Comparison of ENCODE assay signal across 9 mouse cellular contexts in the genomic region with DNA sequence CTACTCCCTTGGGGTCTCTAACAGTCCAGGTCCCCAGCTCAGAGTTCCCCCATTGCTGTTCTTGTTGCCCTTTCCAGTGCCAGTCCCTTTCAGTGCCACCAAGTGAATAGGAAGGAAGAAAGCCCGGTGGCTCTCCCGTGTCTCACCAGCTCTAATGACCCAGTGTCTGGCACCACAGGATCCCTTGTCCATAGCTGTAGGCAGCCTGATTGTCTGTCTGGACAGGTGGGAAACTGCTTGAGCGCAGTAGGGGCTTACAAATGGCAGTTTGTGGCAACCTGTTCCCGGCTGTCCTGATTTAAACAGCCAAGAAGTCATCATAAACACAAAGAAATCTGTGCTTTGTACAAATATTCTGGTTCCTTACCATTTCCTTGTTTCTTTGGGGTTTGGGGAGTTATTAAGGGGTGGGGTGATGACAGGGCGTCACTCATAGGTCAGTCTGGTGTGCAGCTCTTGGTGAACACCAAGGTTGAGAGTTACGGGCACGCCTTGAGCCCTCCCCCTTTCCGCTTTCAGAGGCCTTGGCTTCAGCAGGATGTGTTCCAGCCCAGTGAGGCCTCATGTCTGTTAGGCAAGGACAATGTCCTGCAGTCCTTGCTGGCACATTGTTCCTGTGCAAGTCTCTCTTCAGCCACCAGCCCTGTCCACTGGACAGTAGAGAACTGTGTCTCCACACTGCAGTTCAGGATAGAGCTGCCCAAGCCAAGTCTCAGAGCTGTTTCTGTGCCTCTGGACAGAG.
A peak's percentile ranks its signal among the peaks of the same experiment; 100 is the strongest.
DNase-seq lines count a peak whose midpoint lies in the region; ATAC-seq and TF ChIP-seq lines count a peak whose summit lies in the region.
"Had no signal": no experiment of that assay in that cellular context is flagged by ENCODE, and none has a peak within 500 bp of the region (broad histone marks: within the 10 kb centered on the region; RNA-seq: fewer than 3 reads in every experiment).

No protein-coding gene starts in this region.

- no peak for TF ChIP-seq CTCF in left cerebral cortex, adult 2 months (IDR thresholded peaks at IDR 0.05)

- WGBS in embryonic facial prominence, embryonic 14.5 days, result 80% methylated on average over 8 of the region's 8 CpGs
- WGBS in liver, embryonic 12.5 days (ENCODE audit: insufficient replicate concordance), result 53% methylated on average over 8 of the region's 8 CpGs
- 80% methylated on average over 8 of the region's 8 CpGs for WGBS in stomach, embryonic 14.5 days

- H3K4me2 ChIP-seq in embryonic facial prominence, embryonic 14.5 days (ENCODE audit: low read depth, low read length), result no peak overlapping the region
- no peak overlapping the region for H3K4me2 ChIP-seq in liver, embryonic 12.5 days
- no peak overlapping the region for H3K4me2 ChIP-seq in stomach, embryonic 14.5 days (replicated peaks; ENCODE audit: low read depth, low read length)

- intact Hi-C loops in left cerebral cortex, adult 2 months (cut with DNase I), result no loop called here

- no peaks in the 10 kb centered on the region for H3K27me3 ChIP-seq in embryonic facial prominence, embryonic 14.5 days (replicated peaks; ENCODE audit: control insufficient read depth, insufficient read depth, low read length)
- no peaks in the 10 kb centered on the region for H3K27me3 ChIP-seq in liver, embryonic 12.5 days (replicated peaks)
- H3K27me3 ChIP-seq in stomach, embryonic 14.5 days (ENCODE audit: control insufficient read depth, insufficient read depth, low read length), result no peaks in the 10 kb centered on the region

- H3K27ac ChIP-seq in left cerebral cortex, adult 2 months, result peak overlapping the region; percentile 58
- H3K27ac ChIP-seq in embryonic facial prominence, embryonic 14.5 days (replicated peaks; ENCODE audit: low read depth, low read length), result peak overlapping the region; percentile 61
- H3K27ac ChIP-seq in liver, embryonic 12.5 days, result peak overlapping the region; percentile 74; the same call in 1 of the 2 replicates
- peak overlapping the region; percentile 34 for H3K27ac ChIP-seq in stomach, embryonic 14.5 days (ENCODE audit: low read length)

- no peak overlapping the region for H3K4me3 ChIP-seq in left cerebral cortex, adult 2 months
- no peak overlapping the region for H3K4me3 ChIP-seq in embryonic facial prominence, embryonic 14.5 days (ENCODE audit: low read depth, low read length)
- H3K4me3 ChIP-seq in liver, embryonic 12.5 days, result no peak overlapping the region
- no peak overlapping the region for H3K4me3 ChIP-seq in stomach, embryonic 14.5 days (ENCODE audit: low read depth, low read length)
- H3K4me3 ChIP-seq: erythroblast, embryonic 14.5 days had no signal

- no peaks in the 10 kb centered on the region for H3K36me3 ChIP-seq in embryonic facial prominence, embryonic 14.5 days (ENCODE audit: control insufficient read depth, insufficient read depth, low read length)
- peaks cover 9% of the 10 kb centered on the region for H3K36me3 ChIP-seq in liver, embryonic 12.5 days
- H3K36me3 ChIP-seq in stomach, embryonic 14.5 days (ENCODE audit: control insufficient read depth, insufficient read depth, low read length), result no peaks in the 10 kb centered on the region

- H3K9me3 ChIP-seq in embryonic facial prominence, embryonic 14.5 days (ENCODE audit: control insufficient read depth, low read length), result no peaks in the 10 kb centered on the region
- H3K9me3 ChIP-seq in liver, embryonic 12.5 days (replicated peaks), result no peaks in the 10 kb centered on the region
- H3K9me3 ChIP-seq in stomach, embryonic 14.5 days (ENCODE audit: control insufficient read depth, low read depth, low read length), result no peaks in the 10 kb centered on the region

- DNase-seq in left cerebral cortex, adult 2 months (ENCODE audit: extremely low spot score in 1 of 2, low spot score in 2 of 2), result no peak
- DNase-seq in left cerebral cortex, adult 18-20 months (ENCODE audit: low spot score in 2 of 2), result no peak
- DNase-seq in embryonic facial prominence, embryonic 14.5 days (ENCODE audit: low spot score), result no peak
- peak; percentile 21 for DNase-seq in induced T-regulatory cell, adult 2 months (ENCODE audit: low read depth)
- DNase-seq in thymus, postnatal 25 days, result no peak
- DNase-seq in spleen, adult 12 weeks (ENCODE audit: low spot score), result no peak

- H3K9ac ChIP-seq in embryonic facial prominence, embryonic 14.5 days (ENCODE audit: low read depth, low read length), result no peak overlapping the region
- H3K9ac ChIP-seq in liver, embryonic 12.5 days, result no peak overlapping the region
- H3K9ac ChIP-seq in stomach, embryonic 14.5 days (replicated peaks; ENCODE audit: low read depth, low read length), result no peak overlapping the region

- H3K4me1 ChIP-seq in embryonic facial prominence, embryonic 14.5 days (ENCODE audit: control insufficient read depth, insufficient read depth, low read length), result peaks cover 29% of the 10 kb centered on the region
- H3K4me1 ChIP-seq in liver, embryonic 12.5 days, result peaks cover 86% of the 10 kb centered on the region
- H3K4me1 ChIP-seq in stomach, embryonic 14.5 days (ENCODE audit: control insufficient read depth, insufficient read depth, low read length), result peaks cover 57% of the 10 kb centered on the region

- ATAC-seq in embryonic facial prominence, embryonic 14.5 days (ENCODE audit: low read depth), result no peak
- no peak for ATAC-seq in liver, embryonic 12.5 days
- ATAC-seq in stomach, embryonic 14.5 days (ENCODE audit: insufficient number of reproducible peaks, insufficient read depth, low FRiP score, low read depth), result no peak
